Mouse (Mus musculus): Measurements from ENCODE around the gene Arfgap2.

- TF ChIP-seq CTCF (IDR thresholded peaks at IDR 0.05) (no peak), POLR2A (IDR thresholded peaks at IDR 0.05; ENCODE audit: insufficient read depth, low read depth, low read length) (no peak)
Measured at GRCm38 (mm10) chr2:91306589-91306988, 41.8 kb downstream of the Arfgap2 start.
